Mouse (Mus musculus) T-cell, adult 2 months (primary cell): ENCODE measurements around the gene Supt6.

Experiments used
- DNase-seq: peaks from one replicate; pipeline ENCODE4 v3.0.0; 2022; ENCODE audit warnings: low spot score

Supt6 gene

DNA sequence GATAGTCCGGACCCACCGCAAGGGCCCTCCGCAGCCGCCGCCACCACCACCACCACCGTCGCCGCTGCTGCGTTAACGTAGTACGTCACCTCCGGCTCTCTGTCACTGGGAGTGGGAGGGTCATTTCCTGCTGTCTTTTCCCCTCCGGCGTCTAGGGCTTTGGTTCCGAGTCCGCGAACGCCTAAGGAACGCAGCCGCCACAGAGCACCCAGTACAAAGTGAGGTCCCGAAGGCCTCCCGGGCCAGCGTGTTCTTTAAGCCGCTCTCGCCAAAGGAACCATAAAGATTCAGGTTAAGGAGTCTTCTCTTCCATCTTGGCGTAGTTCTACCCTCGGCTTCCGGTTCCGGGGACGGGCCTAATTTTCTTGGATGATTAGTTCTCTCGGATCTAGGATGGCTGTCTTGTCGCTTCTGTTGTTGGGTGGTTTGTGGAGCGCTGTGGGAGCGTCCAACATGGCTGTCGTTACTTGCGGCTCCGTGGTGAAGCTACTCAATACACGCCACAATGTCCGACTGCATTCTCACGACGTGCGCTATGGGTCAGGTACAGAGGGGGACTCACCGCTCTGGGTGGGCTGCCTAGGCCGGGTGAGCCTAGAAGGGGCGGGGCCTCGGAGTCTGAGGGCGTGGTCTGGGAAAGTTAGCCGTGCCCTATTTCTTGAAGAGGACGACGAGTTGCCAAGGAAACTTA, at the start of gene Supt6, which contains the start of gene Sdf2:
TSS of gene Supt6 (minus strand) at position 361 of the 691 bp plus-strand sequence.
TSS of gene Sdf2 (plus strand) at position 120 of the 691 bp plus-strand sequence.
- DNase-seq = peak; percentile 89

DNA sequence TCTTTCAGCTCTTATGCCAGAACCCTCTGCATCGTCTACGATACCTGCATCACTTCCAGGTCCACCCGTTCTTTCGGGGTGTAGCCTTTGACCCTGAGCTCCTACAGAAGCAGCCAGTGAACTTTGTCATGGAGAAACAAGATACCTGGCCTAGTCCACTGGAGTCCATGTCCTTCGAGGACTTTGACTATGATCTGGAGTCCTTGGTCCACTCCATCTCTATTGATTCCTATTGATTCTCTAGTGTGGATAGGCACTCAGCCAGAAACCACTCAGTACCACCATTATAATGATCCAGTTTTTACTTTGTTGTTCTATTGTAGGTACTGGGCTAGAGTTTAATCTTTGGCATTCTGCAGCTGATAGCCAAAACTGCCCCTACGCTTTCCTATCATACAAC, 48.8 kb upstream of the Supt6 start:
- DNase-seq = no peak

DNA sequence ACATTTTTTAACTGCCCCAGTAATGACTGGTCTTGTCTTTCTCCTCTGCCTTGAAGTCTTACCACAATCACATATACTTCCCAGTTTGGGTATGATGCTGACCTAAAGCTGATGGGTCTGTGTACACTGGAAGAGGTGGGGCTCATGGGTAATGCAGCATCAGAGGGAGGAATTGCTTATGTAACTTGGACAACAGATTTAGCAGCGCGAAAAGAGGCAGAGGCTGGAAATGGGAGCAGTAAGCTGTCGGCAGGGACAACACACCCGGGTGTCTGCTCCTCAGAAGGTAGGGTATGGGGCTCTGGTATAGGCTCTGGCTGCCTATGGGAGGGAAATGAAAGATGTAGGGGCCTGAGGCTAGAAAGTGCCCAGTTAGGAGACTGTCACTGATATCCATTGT, 44.9 kb upstream of the Supt6 start, which contains the start of gene BC030499:
TSS of gene BC030499 (plus strand) at position 188 of the 400 bp plus-strand sequence.
- DNase-seq = no peak

DNA sequence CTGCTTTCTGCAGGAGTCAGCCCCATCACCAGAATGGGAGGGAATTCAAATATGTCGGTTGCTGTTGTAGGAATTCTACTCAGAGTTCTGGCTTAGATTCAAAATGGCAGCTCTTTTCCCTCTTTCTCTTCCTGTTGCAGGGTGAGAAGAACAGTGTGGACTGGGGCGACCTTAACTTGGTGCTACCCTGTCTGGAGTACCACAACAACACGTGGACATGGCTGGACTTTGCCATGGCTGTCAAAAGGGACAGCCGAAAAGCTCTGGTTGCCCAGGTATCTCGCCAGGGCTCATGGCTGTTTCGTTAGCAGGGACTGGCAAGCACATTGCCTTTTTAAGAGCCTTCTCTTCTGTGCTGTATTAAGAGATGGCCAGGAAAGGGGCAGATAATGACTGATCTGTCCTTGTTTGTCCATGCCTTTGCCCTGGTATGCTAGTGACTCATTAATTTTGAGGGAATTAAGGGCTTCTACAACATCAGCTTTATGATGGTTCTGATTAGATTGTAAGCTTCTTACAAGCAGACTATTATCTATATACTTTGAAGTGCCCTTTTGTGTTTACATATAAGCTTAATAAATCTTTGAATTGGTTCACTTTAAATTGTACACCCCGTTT, 43.5 kb upstream of the Supt6 start:
- no peak for DNase-seq

DNA sequence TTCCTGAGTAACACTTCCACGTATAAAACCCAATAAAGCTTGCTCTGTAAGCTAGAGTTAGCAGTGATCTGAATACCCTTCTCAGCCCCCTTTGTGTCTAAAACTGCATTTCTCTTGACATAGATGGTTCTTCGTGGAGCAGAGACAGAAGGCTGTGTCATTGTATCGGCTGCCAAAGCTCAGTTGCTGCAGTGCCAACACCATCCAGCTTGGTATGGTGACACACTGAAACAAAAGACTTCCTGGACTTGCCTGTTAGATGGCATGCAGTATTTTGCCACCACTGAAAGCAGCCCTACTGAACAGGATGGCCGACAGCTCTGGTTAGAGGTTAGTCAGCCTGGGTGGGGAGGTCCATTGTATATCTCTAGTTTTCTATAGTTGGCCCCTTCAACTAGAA, 33.8 kb upstream of the Supt6 start:
- DNase-seq = no peak

DNA sequence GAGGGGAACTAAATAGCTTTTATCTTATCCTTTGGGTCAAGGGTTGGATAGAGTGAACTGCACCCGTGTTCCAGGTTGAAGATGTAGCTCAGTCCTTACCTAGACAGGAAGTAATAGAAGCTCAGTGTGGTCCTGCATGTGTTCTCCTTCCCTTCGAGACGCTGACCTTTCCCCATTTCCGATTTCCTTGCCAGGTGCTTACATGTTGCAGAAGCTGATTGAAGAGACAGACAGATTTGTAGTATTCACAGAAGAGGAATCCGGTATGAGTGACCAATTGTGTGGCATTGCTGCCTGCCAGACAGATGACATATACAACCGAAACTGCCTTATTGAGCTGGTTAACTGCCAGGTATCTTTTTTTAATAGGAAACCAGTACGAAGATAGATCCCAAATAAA, 33.1 kb upstream of the Supt6 start:
- DNase-seq = no peak

DNA sequence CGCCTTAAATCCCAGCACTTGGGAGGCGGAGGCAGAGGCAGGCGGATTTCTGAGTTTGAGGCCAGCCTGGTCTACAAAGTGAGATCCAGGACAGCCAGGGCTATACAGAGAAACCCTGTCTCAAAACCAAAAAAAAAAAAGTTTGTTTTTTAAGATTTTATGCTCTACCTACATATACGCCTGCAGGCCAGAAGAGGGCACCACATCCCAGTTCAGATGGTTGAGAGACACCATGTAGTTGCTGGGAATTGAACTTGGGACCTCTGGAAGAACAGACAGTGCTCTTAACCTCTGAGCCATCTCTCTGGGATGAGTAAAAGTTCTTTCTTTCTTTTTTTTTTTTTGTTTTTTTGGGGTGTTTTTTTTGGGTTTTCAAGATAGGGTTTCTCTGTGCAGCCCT, 30.4 kb upstream of the Supt6 start:
- peak; percentile 10 for DNase-seq

DNA sequence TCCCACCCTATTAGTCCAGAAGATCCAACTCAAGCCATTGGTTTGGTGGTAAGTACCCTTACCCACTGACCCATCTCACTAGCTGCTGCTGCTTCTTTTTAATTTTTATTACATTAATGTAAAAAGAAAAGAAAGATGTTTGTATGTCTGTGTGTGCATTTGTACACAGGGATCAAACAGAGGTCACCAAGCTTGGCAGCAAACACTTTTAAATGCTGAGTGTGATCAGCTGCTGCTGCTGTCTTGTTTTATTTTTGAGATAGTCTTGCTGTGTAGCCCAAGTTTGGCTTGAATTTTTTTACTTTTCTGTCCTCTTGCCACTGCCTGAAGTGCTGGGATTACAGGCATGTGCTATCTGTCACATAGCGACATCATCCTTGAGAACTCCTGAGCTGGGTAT, 29.8 kb upstream of the Supt6 start:
- no peak for DNase-seq

DNA sequence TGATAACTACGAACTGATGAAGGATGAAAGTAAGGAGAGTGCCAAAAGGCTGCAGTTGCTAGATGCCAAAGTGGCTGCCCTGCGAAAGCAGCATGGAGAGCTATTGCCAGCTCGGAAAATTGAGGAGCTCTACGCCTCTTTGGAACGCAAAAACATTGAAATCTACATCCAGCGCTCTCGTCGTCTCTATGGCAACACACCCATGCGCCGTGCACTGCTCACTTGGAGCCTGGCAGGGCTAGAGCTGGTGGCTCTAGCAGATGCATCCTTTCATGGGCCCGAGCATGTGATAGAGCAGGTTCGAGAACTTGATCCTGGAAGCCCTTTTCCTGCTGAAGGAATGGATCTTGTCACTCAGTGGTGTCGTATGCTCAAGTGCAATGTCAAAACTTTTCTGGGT, 26.2 kb upstream of the Supt6 start:
- DNase-seq = no peak

DNA sequence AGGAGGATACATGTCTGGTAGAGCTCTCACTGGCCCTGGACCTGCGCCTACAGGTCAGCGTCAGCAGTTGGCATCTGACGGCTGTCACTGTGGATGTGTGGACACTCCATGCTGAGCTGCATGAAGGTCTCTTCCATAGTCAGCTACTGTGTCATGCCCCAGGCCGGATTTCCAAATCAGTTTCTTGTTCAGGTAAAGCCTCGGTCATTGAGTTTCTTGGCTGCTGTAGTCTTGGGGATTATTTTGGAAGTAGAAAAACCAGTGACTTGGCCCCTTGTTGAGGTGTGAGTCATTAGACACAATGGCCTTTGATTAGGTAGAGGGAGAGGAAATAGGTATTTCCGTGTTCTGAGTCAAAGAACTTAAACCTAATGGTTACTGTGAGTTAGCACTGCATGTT, 19.8 kb upstream of the Supt6 start:
- DNase-seq = no peak

DNA sequence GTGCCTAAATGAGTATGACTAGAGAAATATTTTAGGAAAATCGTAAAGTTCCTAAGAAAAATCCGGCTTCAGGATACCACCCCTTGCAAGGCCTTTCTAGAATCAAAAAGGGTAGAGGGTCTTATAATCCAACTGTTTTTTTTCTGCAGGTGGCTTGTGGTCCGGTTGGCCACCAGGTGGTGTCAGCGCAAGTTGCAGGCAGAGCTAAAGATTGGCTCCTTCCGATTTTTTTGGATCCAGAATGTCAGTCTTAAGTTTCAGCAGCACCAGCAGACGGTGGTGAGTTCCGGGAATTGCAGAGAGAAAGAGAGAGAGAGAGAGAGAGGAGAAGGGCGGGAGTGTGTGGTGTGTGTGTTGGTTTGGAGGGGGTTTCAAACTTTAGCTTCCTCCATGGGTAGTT, 16.8 kb upstream of the Supt6 start:
- DNase-seq = peak; percentile 63

DNA sequence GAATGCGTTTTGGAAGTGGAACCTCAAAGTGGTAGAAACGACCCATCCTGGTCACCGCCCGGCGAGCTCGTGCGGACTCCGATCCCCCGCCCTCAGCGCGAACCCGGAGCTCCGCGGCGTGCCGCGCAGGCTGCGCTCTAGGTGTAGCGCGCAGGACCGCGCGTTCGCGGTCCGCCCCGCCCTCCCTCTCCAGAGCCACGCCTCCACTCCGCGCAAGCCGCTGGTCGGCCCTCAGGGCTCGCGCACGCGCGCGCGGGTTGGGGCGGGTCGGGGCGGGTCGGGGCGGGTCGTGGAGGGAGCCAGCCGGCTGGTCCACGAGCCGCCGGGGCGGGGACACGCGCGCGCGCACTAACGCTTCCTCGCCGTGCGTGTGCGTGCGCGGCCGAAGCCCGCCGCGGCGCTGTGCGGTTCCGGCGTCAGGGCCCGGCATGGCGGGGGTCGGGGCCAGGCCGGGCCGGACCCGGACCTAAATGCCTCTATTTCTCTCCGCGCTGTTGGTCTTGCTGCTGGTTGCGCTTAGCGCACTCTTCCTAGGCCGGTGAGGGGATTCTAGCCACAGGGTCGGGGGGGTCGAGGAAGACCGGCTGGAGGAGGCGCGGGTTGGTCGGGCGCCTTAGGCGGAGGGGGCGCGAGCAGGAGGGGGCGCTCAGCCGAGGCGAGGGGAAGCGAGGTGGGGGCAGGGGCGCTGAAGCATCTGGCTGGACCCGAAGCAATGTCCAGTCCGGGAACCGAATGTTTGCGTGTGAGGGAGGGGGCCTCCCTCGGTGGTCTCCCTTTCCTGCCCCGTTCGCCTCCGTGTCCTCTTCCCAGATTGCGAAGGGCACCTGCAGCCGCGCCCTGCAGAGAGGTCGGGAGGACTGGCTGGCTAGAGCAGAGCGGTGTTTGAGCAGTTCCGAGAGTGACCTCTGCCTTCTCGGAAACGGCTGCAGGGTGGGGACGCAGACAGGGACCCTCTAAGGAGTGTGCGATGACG, 15.9 kb upstream of the Supt6 start, which contains the start of gene 2610507B11Rik:
TSS of gene 2610507B11Rik (plus strand) at position 373 of the 973 bp plus-strand sequence.
- peak; percentile 93 for DNase-seq

DNA sequence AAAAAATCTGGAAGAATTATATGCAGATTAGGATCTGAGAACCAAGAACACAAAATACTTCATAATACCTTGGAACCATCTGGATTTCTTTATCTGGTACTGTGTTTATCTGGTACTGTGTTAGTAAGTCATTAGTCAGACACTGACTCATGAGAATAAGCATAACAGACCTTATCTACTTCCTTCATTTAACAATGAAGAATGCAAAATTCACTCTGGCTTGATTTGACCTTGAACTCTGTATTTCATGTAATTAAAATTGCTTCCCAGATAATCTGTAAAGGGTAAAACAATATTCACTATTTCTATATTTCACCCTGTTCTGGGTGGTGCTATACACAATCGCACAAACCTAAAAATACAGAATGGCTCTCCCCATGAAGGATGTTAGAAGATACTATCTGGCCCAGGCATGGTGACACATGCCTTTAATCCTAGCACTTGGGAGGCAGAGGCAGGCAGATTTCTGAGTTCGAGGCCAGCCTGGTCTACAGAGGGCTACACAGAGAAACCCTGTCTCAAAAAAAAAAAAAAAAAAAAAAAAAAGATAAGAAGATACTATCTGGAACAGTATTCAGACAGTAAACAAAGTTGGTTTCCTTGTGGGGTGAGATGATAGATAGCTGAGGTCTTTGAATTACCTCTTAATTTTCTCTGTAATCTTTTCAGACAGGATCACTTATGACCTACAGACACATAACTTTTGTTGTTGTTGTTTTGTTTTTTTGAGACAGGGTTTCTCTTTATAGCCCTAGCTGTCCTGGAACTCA, 14.9 kb upstream of the Supt6 start:
- DNase-seq = no peak

DNA sequence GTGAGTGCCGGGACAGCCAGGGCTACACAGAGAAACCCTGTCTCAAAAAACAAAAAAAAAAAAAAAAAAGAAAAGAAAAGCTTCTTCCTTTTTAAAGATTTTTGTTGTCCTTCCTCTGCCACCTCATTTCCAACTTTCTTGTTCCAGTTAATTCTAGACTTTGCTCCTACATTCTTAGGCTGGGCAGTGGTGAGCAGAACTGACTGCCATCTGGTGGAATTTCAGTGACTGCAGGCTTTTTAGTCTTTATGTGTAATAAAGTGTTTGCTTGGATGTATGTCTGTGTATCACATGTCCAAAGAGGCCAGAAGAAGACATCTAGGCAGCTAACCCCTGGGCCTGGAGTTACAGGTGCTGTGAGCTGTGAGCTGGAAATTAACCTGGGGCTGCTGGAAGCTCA, 10.8 kb upstream of the Supt6 start:
- no peak for DNase-seq

DNA sequence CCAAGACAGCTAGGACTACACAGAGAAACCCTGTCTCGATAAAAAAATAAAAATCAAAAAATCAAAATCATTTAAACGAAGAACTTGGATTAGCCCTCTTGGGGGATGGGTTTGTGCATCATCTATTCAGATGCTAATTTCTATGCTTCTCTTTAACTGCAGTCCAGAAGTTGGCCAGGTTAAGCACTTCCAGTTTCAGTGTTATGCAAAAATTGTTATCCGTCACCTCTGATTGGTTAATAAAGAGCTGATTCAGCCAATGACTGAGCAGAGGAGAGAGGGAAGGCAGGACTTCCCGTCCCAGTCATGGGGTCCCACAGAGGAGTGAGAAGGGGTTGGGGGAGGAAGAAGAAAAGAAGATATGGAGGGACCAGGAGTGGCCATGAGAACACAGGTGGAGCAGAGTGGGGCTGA, 1.9 kb upstream of the Supt6 start:
- DNase-seq = no peak

DNA sequence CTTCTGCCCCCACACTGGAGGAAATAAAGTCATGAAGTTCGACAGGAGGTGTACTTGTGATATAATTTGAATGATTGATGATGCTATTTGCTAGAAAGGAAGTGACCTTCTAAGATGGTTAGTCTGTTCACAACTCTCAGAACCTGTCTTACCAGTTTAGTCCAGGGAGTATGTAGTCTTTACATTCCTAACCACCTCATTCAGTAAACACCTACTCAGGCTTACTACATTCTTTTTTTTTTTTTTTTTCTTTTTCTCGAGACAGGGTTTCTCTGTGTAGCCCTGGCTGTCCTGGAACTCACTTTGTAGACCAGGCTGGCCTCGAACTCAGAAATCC, 1.2 kb upstream of the Supt6 start:
- DNase-seq = no peak

DNA sequence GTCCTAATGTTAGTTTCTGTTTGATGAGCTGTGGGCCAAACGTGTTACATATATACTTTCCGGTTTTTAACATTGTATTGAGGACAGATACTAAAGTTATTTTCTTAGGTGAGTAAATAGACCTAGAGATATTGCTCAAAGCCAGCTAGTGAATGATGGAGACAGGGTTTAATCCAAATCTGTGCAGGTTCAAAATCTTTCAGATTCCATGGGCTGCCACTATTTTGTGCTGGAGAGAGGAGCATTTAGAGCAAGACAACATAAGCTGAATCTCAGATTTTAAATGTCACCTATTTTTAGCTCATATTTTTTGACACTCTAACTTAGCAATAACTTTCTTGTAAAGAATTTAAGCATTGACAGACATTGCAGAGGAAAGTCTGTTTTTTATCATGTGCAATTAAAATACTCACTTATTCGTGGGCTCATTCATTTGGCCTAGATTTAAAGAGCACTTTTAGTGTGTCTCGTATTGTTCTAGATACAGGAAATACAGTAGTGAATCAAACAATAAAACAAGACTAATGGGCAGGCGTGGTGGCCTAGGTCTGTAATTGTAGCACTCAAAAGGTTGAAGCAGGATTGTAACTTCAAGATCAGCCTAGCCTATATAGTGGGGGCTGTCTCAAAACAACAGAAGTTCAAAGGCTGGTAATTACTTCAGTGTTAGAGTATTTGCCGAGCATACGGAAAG, 678 bp upstream of the Supt6 start:
- DNase-seq = no peak

DNA sequence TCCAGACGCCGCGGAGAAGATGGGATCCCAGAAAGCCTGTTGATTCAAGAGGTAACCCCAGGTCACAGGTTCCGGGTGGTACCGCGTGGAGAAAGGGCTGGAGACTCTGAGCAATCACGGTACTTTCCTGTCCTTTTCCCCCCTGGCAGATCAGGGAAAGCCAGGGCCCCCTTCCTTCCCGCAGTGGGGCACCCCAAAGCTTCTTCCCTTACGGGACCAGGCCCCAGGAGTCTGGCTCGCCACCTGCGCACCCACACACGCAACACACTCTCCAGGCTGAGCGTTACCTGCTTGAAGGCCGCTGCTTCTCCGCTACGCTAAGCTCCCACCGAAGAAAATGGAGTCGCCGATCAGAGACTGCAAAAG, 543 bp downstream of the Supt6 start:
- no peak for DNase-seq

DNA sequence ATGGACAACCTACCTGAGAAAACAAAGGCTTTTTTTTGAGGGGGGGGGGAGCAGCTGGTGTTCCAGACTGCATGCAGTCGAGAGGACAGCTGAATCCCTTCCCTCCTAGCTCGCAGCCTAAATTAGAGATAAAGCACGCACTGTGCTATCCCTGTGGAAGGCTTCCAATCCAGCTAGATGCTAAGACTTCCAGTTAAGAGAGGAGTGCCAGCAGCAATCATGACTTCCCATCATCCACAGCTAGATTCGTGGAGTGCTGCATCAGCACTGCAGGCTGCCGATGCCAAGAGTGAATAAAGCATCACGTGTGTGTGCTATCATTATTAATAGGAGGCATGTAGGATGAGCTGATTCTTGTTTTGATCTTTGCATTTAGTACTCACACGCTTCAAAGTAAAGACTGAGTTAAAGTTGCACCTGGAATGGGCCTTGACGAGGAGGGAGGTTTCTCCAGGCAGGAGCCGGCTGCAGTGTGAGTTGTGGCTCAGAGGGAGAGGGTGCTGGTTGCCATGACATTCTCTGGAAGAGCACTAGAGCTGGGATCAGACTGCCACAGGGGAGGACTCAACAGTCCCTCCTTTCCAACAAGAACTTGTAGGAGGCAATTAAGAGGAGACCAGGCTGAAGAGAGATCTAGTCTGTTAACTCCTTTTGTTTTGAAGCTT, 5.5 kb downstream of the Supt6 start:
- no peak for DNase-seq

DNA sequence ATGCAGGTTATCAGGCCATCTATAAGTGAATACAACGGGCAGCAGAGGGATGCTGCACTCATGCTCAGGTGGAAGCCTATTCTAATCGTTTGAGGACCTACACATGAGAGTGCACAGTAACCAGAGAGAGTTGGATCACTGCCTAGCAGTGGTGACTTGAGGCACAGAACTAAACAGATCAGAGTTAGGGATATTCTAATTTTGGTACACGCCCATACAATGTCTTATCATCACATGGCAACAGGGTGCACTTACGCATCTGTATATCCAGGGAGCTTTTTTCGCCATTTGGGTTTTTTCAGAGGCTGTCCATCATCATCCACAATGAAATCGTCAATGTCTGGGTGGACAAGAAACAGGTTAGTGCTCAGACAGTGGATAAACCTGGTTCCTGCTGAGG, 14.3 kb downstream of the Supt6 start:
- no peak for DNase-seq

DNA sequence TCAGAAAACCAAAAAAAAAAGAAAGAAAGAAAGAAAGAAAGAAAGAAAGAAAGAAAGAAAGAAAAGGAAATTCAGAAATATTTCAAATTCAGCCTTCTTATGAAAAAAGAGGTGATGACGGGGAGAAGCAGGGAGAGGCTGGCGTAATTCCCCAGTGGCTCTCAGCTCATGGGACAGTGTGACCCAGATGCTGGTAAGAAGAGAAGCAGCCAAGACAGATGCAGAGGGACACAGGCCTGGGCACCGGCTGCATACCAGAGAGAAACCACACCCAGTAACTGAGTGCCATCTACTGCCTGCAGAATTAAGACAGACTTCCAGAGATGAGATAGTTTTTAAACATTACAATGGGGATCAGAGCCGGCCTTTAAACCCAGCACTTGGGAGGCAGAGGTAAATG, 22.2 kb downstream of the Supt6 start:
- no peak for DNase-seq
